Mouse (Mus musculus) MEL (cell line): ENCODE measurements around the gene Rab10.

Experiments used
- CTCF ChIP-seq, 3 experiments: IDR thresholded peaks in 2 of 3; conservative IDR thresholded peaks in 1 of 3; 2 replicates each; pipeline ENCODE4 v1.5.1; 2011 to 2012; ENCODE audit warnings: low read length in 3 of 3, low read depth in 2 of 3, mild to moderate bottlenecking in 2 of 3, improper control_type of control experiment in 1 of 3, inconsistent platforms in 1 of 3, mixed read lengths in 1 of 3, moderate library complexity in 1 of 3; ENCODE audit not compliant: control insufficient read depth in 1 of 3, insufficient read depth in 1 of 3, poor library complexity in 1 of 3, severe bottlenecking in 1 of 3
- ELF1 ChIP-seq: IDR thresholded peaks from 2 replicates; pipeline ENCODE4 v1.6.1; 2014; ENCODE audit warnings: low read depth, mild to moderate bottlenecking, inconsistent platforms, low read length, improper control_type of control experiment, moderate library complexity
- GATA1 ChIP-seq: IDR thresholded peaks from 2 replicates; pipeline ENCODE4 v1.6.1; 2011; ENCODE audit warnings: low read depth, low read length, improper control_type of control experiment
- MAZ ChIP-seq: IDR thresholded peaks from 2 replicates; pipeline ENCODE4 v1.6.1; 2012; ENCODE audit warnings: low read depth, mild to moderate bottlenecking, inconsistent platforms, low read length, improper control_type of control experiment
- NRF1 ChIP-seq: IDR thresholded peaks from 2 replicates; pipeline ENCODE4 v1.6.1; 2014; ENCODE audit warnings: low read depth, mild to moderate bottlenecking, inconsistent platforms, low read length, improper control_type of control experiment, moderate library complexity; ENCODE audit not compliant: poor library complexity, insufficient read depth, severe bottlenecking
- POLR2A ChIP-seq, 2 experiments: IDR thresholded peaks; 2 replicates each; pipeline ENCODE4 v1.6.1; 2011 to 2012; ENCODE audit warnings: low read length in 2 of 2, mild to moderate bottlenecking in 2 of 2, control low read depth in 1 of 2, improper control_type of control experiment in 1 of 2, low read depth in 1 of 2, moderate library complexity in 1 of 2; ENCODE audit not compliant: control insufficient read depth in 1 of 2, insufficient read depth in 1 of 2, poor library complexity in 1 of 2
- SIN3A ChIP-seq: IDR thresholded peaks from 2 replicates; pipeline ENCODE4 v1.6.1; 2012; ENCODE audit warnings: low read length, improper control_type of control experiment, inconsistent platforms
- TAL1 ChIP-seq: IDR thresholded peaks from 2 replicates; pipeline ENCODE4 v1.6.1; 2012; ENCODE audit warnings: mild to moderate bottlenecking, inconsistent platforms, low read length, moderate library complexity, mixed read lengths
- TBP ChIP-seq: IDR thresholded peaks from 2 replicates; pipeline ENCODE4 v1.8.0; 2011; ENCODE audit warnings: low read depth, low read length, improper control_type of control experiment
- USF1 ChIP-seq: IDR thresholded peaks from 2 replicates; pipeline ENCODE4 v1.6.1; 2014; ENCODE audit warnings: low read depth, mild to moderate bottlenecking, inconsistent platforms, low read length, improper control_type of control experiment, moderate library complexity
- ZMIZ1 ChIP-seq: IDR thresholded peaks from 2 replicates; pipeline ENCODE4 v1.6.1; 2012; ENCODE audit warnings: low read depth, mild to moderate bottlenecking, inconsistent platforms, low read length, improper control_type of control experiment, moderate library complexity

DNA sequence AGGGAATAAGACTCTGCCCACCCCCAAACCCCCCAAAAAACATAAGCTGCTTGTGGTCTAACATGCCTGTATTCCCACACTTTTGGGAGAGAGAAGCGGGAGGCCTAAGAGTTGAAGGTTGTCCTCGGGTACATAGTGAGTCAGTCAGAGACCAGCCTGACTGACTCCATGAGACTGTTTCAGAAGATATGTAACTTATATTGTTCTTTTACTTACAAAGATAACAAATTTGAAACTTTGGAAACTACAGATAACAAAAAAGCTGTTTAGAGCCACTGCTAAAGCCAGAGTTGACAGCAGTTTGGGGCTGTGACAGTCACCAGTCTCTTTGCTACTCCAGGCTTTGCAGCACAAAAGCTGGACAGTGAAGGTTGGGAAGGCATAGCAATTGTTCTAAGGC, 15.5 kb upstream of the Rab10 start:
- TF ChIP-seq GATA1 (peak; percentile 65), MAZ (no peak), POLR2A (IDR thresholded peaks at IDR 0.05; ENCODE audit: control insufficient read depth in 1 of 2, insufficient read depth in 1 of 2, low read depth in 1 of 2, low read length in 2 of 2, poor library complexity in 1 of 2) (no peak), CTCF (IDR thresholded peaks at IDR 0.05 in 2 of 3, conservative IDR thresholded peaks at IDR 0.05 in 1 of 3; ENCODE audit: control insufficient read depth in 1 of 3, insufficient read depth in 1 of 3, low read depth in 2 of 3, low read length in 3 of 3, poor library complexity in 1 of 3, severe bottlenecking in 1 of 3) (no peak), TAL1 (no peak), ZMIZ1 (no peak), USF1 (no peak), NRF1 (no peak), SIN3A (peak; percentile 26; the same call in 1 of the 2 replicates), TBP (no peak), ELF1 (no peak)
